Mouse (Mus musculus) limb, embryonic 14.5 days (tissue): ENCODE measurements at regions not wholly inside any gene's neighbourhood (a gene's known extent, or its start where the extent isn't known, plus 50 kb on each side); places are given as distances from the start of the nearest gene placed in this dataset.

Source experiments
- ATAC-seq: fragments of 200-750 bp; cut with Nextera tagmentation; 2 replicates; pipeline ENCODE4 v1.8.0; 2017; ENCODE audit warnings: low read depth, moderate number of reproducible peaks, moderate TSS enrichment; ENCODE audit not compliant: low FRiP score
- DNase-seq: peaks from one replicate; pipeline ENCODE4 v3.0.0-alpha.2; 2015; ENCODE audit warnings: low spot score
- H3K27ac ChIP-seq: fragments of 300-500 bp; sonication (generic); replicated peaks from 2 replicates; pipeline ENCODE4 v1.5.1; 2014; ENCODE audit warnings: low read depth, mild to moderate bottlenecking, low read length, moderate library complexity, mixed read lengths
- H3K27me3 ChIP-seq: fragments of 300-500 bp; sonication (generic); 2 replicates; pipeline ENCODE4 v1.6.1; 2014; ENCODE audit warnings: low read length, mixed read lengths; ENCODE audit not compliant: control insufficient read depth, insufficient read depth
- H3K36me3 ChIP-seq: fragments of 300-500 bp; sonication (generic); 2 replicates; pipeline ENCODE4 v1.6.1; 2014; ENCODE audit warnings: mild to moderate bottlenecking, low read length, moderate library complexity, mixed read lengths; ENCODE audit not compliant: control insufficient read depth, insufficient read depth
- H3K4me1 ChIP-seq: fragments of 300-500 bp; sonication (generic); 2 replicates; pipeline ENCODE4 v1.6.1; 2014; ENCODE audit warnings: antibody characterized with exemption, low read length, mixed read lengths; ENCODE audit not compliant: control insufficient read depth, insufficient read depth
- H3K4me2 ChIP-seq: fragments of 300-500 bp; sonication (generic); replicated peaks from 2 replicates; pipeline ENCODE4 v1.6.1; 2014; ENCODE audit warnings: low read depth, mild to moderate bottlenecking, low read length, moderate library complexity; ENCODE audit not compliant: severe bottlenecking
- H3K4me3 ChIP-seq: fragments of 300-500 bp; sonication (generic); replicated peaks from 2 replicates; pipeline ENCODE4 v1.5.1; 2014; ENCODE audit warnings: low read length
- H3K9ac ChIP-seq: fragments of 300-500 bp; sonication (generic); 2 replicates; pipeline ENCODE4 v1.6.1; 2014; ENCODE audit warnings: mild to moderate bottlenecking, low read depth, low read length, moderate library complexity; ENCODE audit not compliant: severe bottlenecking
- H3K9me3 ChIP-seq: fragments of 300-500 bp; sonication (generic); 2 replicates; pipeline ENCODE4 v1.6.1; 2016; ENCODE audit warnings: low read length; ENCODE audit not compliant: control insufficient read depth
- POLR2A ChIP-seq: fragments of 200-500 bp; IDR thresholded peaks from 2 replicates; pipeline ENCODE4 v1.8.0; 2012; ENCODE audit warnings: inconsistent platforms, mild to moderate bottlenecking, moderate library complexity, borderline replicate concordance; ENCODE audit not compliant: insufficient read depth, insufficient read length; ENCODE audit errors: extremely low read depth
- WGBS: fragments of 180-500 bp; shearing (Covaris S2); extraction: QIAGEN DNeasy Blood & Tissue Kit; methylation state at CpG from one replicate; pipeline ENCODE4 v1.1.7; 2014; 5-methylcytosine and 5-hydroxymethylcytosine counted together

- Histone ChIP-seq H3K4me2 (no peak overlapping the region), H3K36me3 (no peaks in the 10 kb centered on the region), H3K27me3 (no peaks in the 10 kb centered on the region), H3K27ac (no peak overlapping the region), H3K9me3 (0 out of 2 replicates have a peak, but pooled peaks cover 2% of the 10 kb centered on the region), H3K4me1 (no peaks in the 10 kb centered on the region), H3K4me3 (no peak overlapping the region), H3K9ac (no peak overlapping the region)
- 85% methylated on average over 7 of the region's 7 CpGs for WGBS
- TF ChIP-seq POLR2A = no peak
- DNase-seq (no peak), ATAC-seq (no peak)
These were observed 227.8 kb upstream of the Podxl start for GRCm38 (mm10) chr6:31791547-31791946.

- 70% methylated on average over 2 of the region's 2 CpGs for WGBS
- Histone ChIP-seq H3K9ac (no peak overlapping the region), H3K27me3 (no peaks in the 10 kb centered on the region), H3K4me1 (no peaks in the 10 kb centered on the region), H3K4me2 (no peak overlapping the region), H3K36me3 (no peaks in the 10 kb centered on the region), H3K27ac (no peak overlapping the region), H3K4me3 (no peak overlapping the region), H3K9me3 (0 out of 2 replicates have a peak, but pooled peaks cover 2% of the 10 kb centered on the region)
- no peak for ATAC-seq
- TF ChIP-seq POLR2A = no peak
- DNase-seq = no peak
These were observed 227.1 kb upstream of the Podxl start for GRCm38 (mm10) chr6:31790906-31791305.

- Histone ChIP-seq H3K27ac (no peak overlapping the region), H3K4me3 (no peak overlapping the region), H3K36me3 (no peaks in the 10 kb centered on the region), H3K9me3 (no peaks in the 10 kb centered on the region), H3K9ac (no peak overlapping the region), H3K4me2 (no peak overlapping the region), H3K27me3 (no peaks in the 10 kb centered on the region), H3K4me1 (no peaks in the 10 kb centered on the region)
- no peak for TF ChIP-seq POLR2A
- no peak for DNase-seq
- 75% methylated on average over 3 of the region's 3 CpGs for WGBS
- no peak for ATAC-seq
These were observed 213.1 kb upstream of the Podxl start for GRCm38 (mm10) chr6:31776841-31777240.

GRCm38 (mm10) chr6:31771916-31772315, 208.1 kb upstream of the Podxl start:
- 85% methylated on average over 2 of the region's 2 CpGs for WGBS
- Histone ChIP-seq H3K4me2 (no peak overlapping the region), H3K4me3 (no peak overlapping the region), H3K4me1 (no peaks in the 10 kb centered on the region), H3K36me3 (no peaks in the 10 kb centered on the region), H3K27ac (no peak overlapping the region), H3K27me3 (no peaks in the 10 kb centered on the region), H3K9me3 (no peaks in the 10 kb centered on the region), H3K9ac (no peak overlapping the region)
- DNase-seq = no peak
- no peak for TF ChIP-seq POLR2A
- no peak for ATAC-seq

- ATAC-seq (no peak), DNase-seq (no peak)
- Histone ChIP-seq H3K27me3 (no peaks in the 10 kb centered on the region), H3K4me2 (no peak overlapping the region), H3K4me1 (no peaks in the 10 kb centered on the region), H3K9me3 (no peaks in the 10 kb centered on the region), H3K36me3 (no peaks in the 10 kb centered on the region), H3K9ac (no peak overlapping the region), H3K4me3 (no peak overlapping the region), H3K27ac (no peak overlapping the region)
- WGBS = 93% methylated on average over 1 of the region's 1 CpGs
- TF ChIP-seq POLR2A = no peak
These were observed 181.8 kb upstream of the Podxl start for GRCm38 (mm10) chr6:31745589-31745988.

- no peak overlapping the region for H3K9ac ChIP-seq
- no peaks in the 10 kb centered on the region for H3K27me3 ChIP-seq
- TF ChIP-seq POLR2A = no peak
- H3K36me3 ChIP-seq = no peaks in the 10 kb centered on the region
- no peaks in the 10 kb centered on the region for H3K4me1 ChIP-seq
- DNase-seq = no peak
- H3K27ac ChIP-seq = no peak overlapping the region
- H3K4me2 ChIP-seq = no peak overlapping the region
- H3K4me3 ChIP-seq = no peak overlapping the region
- no peaks in the 10 kb centered on the region for H3K9me3 ChIP-seq
- 72% methylated on average over 4 of the region's 4 CpGs for WGBS
- ATAC-seq = no peak
These were observed 167.6 kb upstream of the Podxl start for GRCm38 (mm10) chr6:31731391-31731790.
